Mouse (Mus musculus) heart, adult 2 months (tissue): ENCODE data around the gene Trim17.

Experiments used
- CTCF ChIP-seq: fragments of 200-600 bp; IDR thresholded peaks from 2 replicates; pipeline ENCODE4 v1.8.1; 2022; ENCODE audit warnings: antibody characterized with exemption, mild to moderate bottlenecking, moderate library complexity
- EP300 ChIP-seq: fragments of 200-500 bp; IDR thresholded peaks from 2 replicates; pipeline ENCODE4 v1.6.1; 2011; ENCODE audit warnings: low read depth, low read length, control low read depth; ENCODE audit not compliant: insufficient read depth

DNA sequence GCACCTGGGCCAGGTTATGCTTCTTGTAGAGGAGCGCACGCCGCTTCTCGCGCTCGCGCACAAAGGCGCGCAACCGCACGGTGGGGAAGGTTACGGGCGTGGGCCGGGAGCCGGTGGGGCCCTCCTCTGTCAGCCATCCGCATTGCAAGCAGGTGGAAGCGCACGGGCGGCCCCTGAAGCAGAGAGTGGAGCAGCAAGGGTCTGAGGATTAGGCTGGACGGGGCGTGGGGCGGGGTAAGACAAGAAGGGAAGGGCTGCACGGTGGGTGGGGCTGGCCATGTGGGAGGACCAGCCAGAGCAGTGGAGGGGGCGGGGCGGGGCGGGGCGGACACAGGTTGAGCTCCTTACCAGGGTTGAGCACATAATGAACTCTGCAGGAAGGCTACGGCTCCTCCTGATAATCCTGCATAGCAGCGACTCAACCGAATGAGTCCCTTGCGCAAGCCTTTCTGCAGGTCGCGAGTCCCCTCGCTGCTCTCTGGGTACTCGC, 39.9 kb downstream of the Trim17 start:
- peak; percentile 26; the same call in 1 of the 2 replicates for TF ChIP-seq CTCF
- TF ChIP-seq EP300 = no peak
